Mouse (Mus musculus): ENCODE measurements around the gene Cdk14.

DNA sequence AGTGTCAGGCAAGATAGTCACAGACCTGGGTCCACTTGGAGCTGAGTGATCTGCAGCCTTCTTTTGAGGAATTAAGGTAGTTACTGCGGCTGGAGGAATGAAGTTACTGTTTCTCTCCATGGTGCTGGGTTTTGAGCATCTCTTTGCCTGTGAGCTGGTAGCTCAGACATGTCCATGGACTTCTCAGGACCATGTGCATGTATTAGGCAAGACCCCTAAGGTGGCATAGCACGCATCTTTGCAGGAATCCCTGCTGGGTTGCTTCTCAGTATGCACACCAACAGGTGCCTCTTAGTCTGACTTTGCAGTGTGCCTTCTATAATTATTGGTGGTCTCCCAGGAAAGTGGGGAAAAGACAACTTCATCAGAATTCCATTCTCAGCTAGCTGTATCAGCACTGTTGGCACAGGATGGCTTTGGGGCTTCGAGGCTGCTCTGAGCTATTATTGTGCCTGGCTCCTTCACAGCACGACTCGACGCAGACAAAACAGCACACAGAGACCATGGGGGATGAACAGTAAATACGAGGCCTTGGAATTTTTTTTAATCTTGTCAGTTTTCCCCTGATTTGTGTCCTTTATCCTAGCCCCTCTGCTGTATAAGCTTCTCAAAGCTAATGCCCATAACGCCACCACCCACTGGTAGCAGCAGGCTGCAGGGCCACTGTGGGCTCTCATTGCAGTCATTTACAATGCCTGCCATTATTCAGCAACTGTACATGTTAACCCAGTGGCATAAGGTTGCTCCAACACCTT, 618.8 kb downstream of the Cdk14 start:
- no peak for TF ChIP-seq POLR2A (IDR thresholded peaks at IDR 0.05; ENCODE audit: low read depth, low read length)
- TF ChIP-seq CTCF (IDR thresholded peaks at IDR 0.05; ENCODE audit: extremely low read depth, insufficient read depth, insufficient read length, insufficient replicate concordance), result no peak

All from spleen, adult 2 months (tissue).